Mouse (Mus musculus) embryo, embryonic 11.5 days (tissue): Measurements from ENCODE around the gene Dus2.

ENCODE experiments used
- DNase-seq: peaks from one replicate; pipeline ENCODE4 v3.0.0-alpha.2; 2012; ENCODE audit warnings: low read depth, low spot score

Gene Dus2

GRCm38 (mm10) chr8:106044151-106044550 lies 53.0 kb downstream of the Dus2 start:
- no peak for DNase-seq

GRCm38 (mm10) chr8:106046872-106047559 lies 55.9 kb downstream of the Dus2 start:
- no peak for DNase-seq

GRCm38 (mm10) chr8:106047854-106048630 lies 56.9 kb downstream of the Dus2 start:
- DNase-seq: no peak

- no peak for DNase-seq
Observed at GRCm38 (mm10) chr8:106049840-106050239, 58.7 kb downstream of the Dus2 start.

- DNase-seq: no peak
Observed at GRCm38 (mm10) chr8:106051068-106051467, 59.9 kb downstream of the Dus2 start.

GRCm38 (mm10) chr8:106052510-106053089 lies 61.5 kb downstream of the Dus2 start:
- DNase-seq: no peak

- no peak for DNase-seq
Observed at GRCm38 (mm10) chr8:106054190-106054811, 63.2 kb downstream of the Dus2 start.

GRCm38 (mm10) chr8:106055038-106055437 lies 63.9 kb downstream of the Dus2 start:
- DNase-seq: no peak

- no peak for DNase-seq
Observed at GRCm38 (mm10) chr8:106056455-106056982, 65.4 kb downstream of the Dus2 start.

GRCm38 (mm10) chr8:106058731-106059612 lies 67.8 kb downstream of the Dus2 start, which contains the start of gene Nfatc3:
TSS of gene Nfatc3 (plus strand) at chr8:106058840.
- DNase-seq: peak; percentile 93

- peak; percentile 41 for DNase-seq
Observed at GRCm38 (mm10) chr8:106059613-106060371, 68.7 kb downstream of the Dus2 start.

GRCm38 (mm10) chr8:106060521-106060920 lies 69.4 kb downstream of the Dus2 start:
- DNase-seq: no peak

- DNase-seq: no peak
Observed at GRCm38 (mm10) chr8:106061686-106062085, 70.5 kb downstream of the Dus2 start.

GRCm38 (mm10) chr8:106063046-106063445 lies 71.9 kb downstream of the Dus2 start:
- DNase-seq: no peak

- DNase-seq: no peak
Observed at GRCm38 (mm10) chr8:106066721-106067120, 75.6 kb downstream of the Dus2 start.

GRCm38 (mm10) chr8:106069565-106069964 lies 78.4 kb downstream of the Dus2 start:
- DNase-seq: no peak

GRCm38 (mm10) chr8:106072113-106072512 lies 81.0 kb downstream of the Dus2 start:
- DNase-seq: no peak

- no peak for DNase-seq
Observed at GRCm38 (mm10) chr8:106074236-106074635, 83.1 kb downstream of the Dus2 start.

GRCm38 (mm10) chr8:106074659-106075058 lies 83.5 kb downstream of the Dus2 start:
- no peak for DNase-seq
